Mouse (Mus musculus): ENCODE data around the gene Lypd1.

Gene Lypd1

GRCm38 (mm10) chr1:125912601-125913600 lies at the start of gene Lypd1:
Gene Lypd1, minus strand, starts transcription at chr1:125913101.
- peak in 1 of 2 experiments; percentile 23 for DNase-seq

- DNase-seq, result no peak
Measured at GRCm38 (mm10) chr1:125951026-125951425, 38.1 kb upstream of the Lypd1 start.

GRCm38 (mm10) chr1:125949076-125949475 lies 36.2 kb upstream of the Lypd1 start:
- no peak for DNase-seq

GRCm38 (mm10) chr1:125945136-125945535 lies 32.2 kb upstream of the Lypd1 start:
- no peak for DNase-seq

- no peak for DNase-seq
Measured at GRCm38 (mm10) chr1:125943305-125943704, 30.4 kb upstream of the Lypd1 start.

GRCm38 (mm10) chr1:125925486-125925885 lies 12.6 kb upstream of the Lypd1 start:
- DNase-seq, result no peak

- no peak for DNase-seq
Measured at GRCm38 (mm10) chr1:125923062-125923461, 10.2 kb upstream of the Lypd1 start.

GRCm38 (mm10) chr1:125920696-125921095 lies 7.8 kb upstream of the Lypd1 start:
- DNase-seq, result no peak

GRCm38 (mm10) chr1:125911901-125912445 lies 928 bp downstream of the Lypd1 start:
- DNase-seq, result peak; percentile 38 to 58

- DNase-seq, result peak; percentile 34 to 57
Measured at GRCm38 (mm10) chr1:125911337-125911900, 1.5 kb downstream of the Lypd1 start.

GRCm38 (mm10) chr1:125910871-125911265 lies 2.0 kb downstream of the Lypd1 start:
- no peak for DNase-seq

- peak; percentile 15 to 35 for DNase-seq
Measured at GRCm38 (mm10) chr1:125910211-125910870, 2.6 kb downstream of the Lypd1 start.

- DNase-seq, result no peak
Measured at GRCm38 (mm10) chr1:125893158-125893557, 19.7 kb downstream of the Lypd1 start.

GRCm38 (mm10) chr1:125870056-125870455 lies 42.8 kb downstream of the Lypd1 start:
- no peak for DNase-seq

GRCm38 (mm10) chr1:125858631-125859030 lies 54.3 kb downstream of the Lypd1 start:
- no peak for DNase-seq

- DNase-seq, result no peak
Measured at GRCm38 (mm10) chr1:125854646-125855045, 58.3 kb downstream of the Lypd1 start.

- DNase-seq, result no peak
Measured at GRCm38 (mm10) chr1:125839746-125840392, 73.0 kb downstream of the Lypd1 start.

- no peak for DNase-seq
Measured at GRCm38 (mm10) chr1:125837507-125837906, 75.4 kb downstream of the Lypd1 start.

GRCm38 (mm10) chr1:125823611-125824010 lies 89.3 kb downstream of the Lypd1 start:
- DNase-seq, result no peak

GRCm38 (mm10) chr1:125821101-125821500 lies 91.8 kb downstream of the Lypd1 start:
- DNase-seq, result no peak

Data from lung, postnatal 4 days (tissue).